Mouse (Mus musculus) embryonic facial prominence, embryonic 14.5 days (tissue): ENCODE results near the gene Mxd3. TPM values are rescaled to one million over a fixed set of nuclear protein-coding genes. Genes with fewer than 3 reads are reported as not detected.
A peak's percentile ranks its signal among the peaks of the same experiment; 100 is the strongest.

Experiments used
- ATAC-seq: fragments of 200-750 bp; cut with Nextera tagmentation; 2 replicates; pipeline ENCODE4 v1.8.0; 2017; ENCODE audit warnings: low read depth, moderate number of reproducible peaks, moderate TSS enrichment
- DNase-seq: peaks from one replicate; pipeline ENCODE4 v3.0.0-alpha.2; 2015; ENCODE audit warnings: low spot score
- H3K27ac ChIP-seq: fragments of 300-500 bp; sonication (generic); replicated peaks from 2 replicates; pipeline ENCODE4 v1.5.1; 2014; ENCODE audit warnings: low read depth, mild to moderate bottlenecking, low read length, moderate library complexity
- H3K27me3 ChIP-seq: fragments of 300-500 bp; sonication (generic); replicated peaks from 2 replicates; pipeline ENCODE4 v1.6.1; 2014; ENCODE audit warnings: low read length; ENCODE audit not compliant: control insufficient read depth, insufficient read depth
- H3K36me3 ChIP-seq: fragments of 300-500 bp; sonication (generic); 2 replicates; pipeline ENCODE4 v1.6.1; 2014; ENCODE audit warnings: low read length, mixed read lengths; ENCODE audit not compliant: control insufficient read depth, insufficient read depth
- H3K4me1 ChIP-seq: fragments of 300-500 bp; sonication (generic); 2 replicates; pipeline ENCODE4 v1.6.1; 2014; ENCODE audit warnings: antibody characterized with exemption, low read length; ENCODE audit not compliant: control insufficient read depth, insufficient read depth
- H3K4me2 ChIP-seq: fragments of 300-500 bp; sonication (generic); 2 replicates; pipeline ENCODE4 v1.6.1; 2014; ENCODE audit warnings: low read depth, mild to moderate bottlenecking, low read length, moderate library complexity, mixed read lengths
- H3K4me3 ChIP-seq: fragments of 300-500 bp; sonication (generic); 2 replicates; pipeline ENCODE4 v1.5.1; 2014; ENCODE audit warnings: low read depth, mild to moderate bottlenecking, low read length
- H3K9ac ChIP-seq: fragments of 300-500 bp; sonication (generic); 2 replicates; pipeline ENCODE4 v1.6.1; 2014; ENCODE audit warnings: low read depth, mild to moderate bottlenecking, low read length, moderate library complexity, mixed read lengths
- H3K9me3 ChIP-seq: fragments of 300-500 bp; sonication (generic); 2 replicates; pipeline ENCODE4 v1.6.1; 2016; ENCODE audit warnings: low read length; ENCODE audit not compliant: control insufficient read depth
- WGBS: fragments of 180-500 bp; shearing (Covaris S2); extraction: QIAGEN DNeasy Blood & Tissue Kit; methylation state at CpG from one replicate; pipeline ENCODE4 v1.1.7; 2014; 5-methylcytosine and 5-hydroxymethylcytosine counted together
- polyA plus RNA-seq: library from polyadenylated mRNA; unstranded; fragments of >200 nt; fragmentation: Nextera tagmentation; extraction: Ambion mirVana; gene quantifications from 2 replicates; pipeline ENCODE4 v1.2.1, GENCODE M21; 2014

Gene Mxd3
- polyA plus RNA-seq, 1 experiment from 2014 or later = 36.0 TPM

- Histone ChIP-seq H3K4me3 (peak overlapping the region; percentile 75), H3K27ac (no peak overlapping the region), H3K36me3 (peaks cover 32% of the 10 kb centered on the region), H3K4me1 (peaks cover 22% of the 10 kb centered on the region), H3K9me3 (no peaks in the 10 kb centered on the region), H3K27me3 (no peaks in the 10 kb centered on the region), H3K9ac (peak overlapping the region; percentile 73), H3K4me2 (peak overlapping the region; percentile 92)
- 80% methylated on average over 6 of the region's 6 CpGs for WGBS
- no peak for ATAC-seq
- no peak for DNase-seq
Observed at GRCm38 (mm10) chr13:55328171-55328570, 1.5 kb downstream of the Mxd3 start.

GRCm38 (mm10) chr13:55327633-55328032 lies 2.0 kb downstream of the Mxd3 start:
- ATAC-seq (0 out of 2 replicates have a peak, but pooled peaks have one; percentile 17), DNase-seq (peak; percentile 89)
- 53% methylated on average over 8 of the region's 8 CpGs for WGBS
- H3K36me3 ChIP-seq = peaks cover 37% of the 10 kb centered on the region
- H3K4me2 ChIP-seq = peak overlapping the region; percentile 92
- H3K9ac ChIP-seq = no peak overlapping the region
- H3K9me3 ChIP-seq = no peaks in the 10 kb centered on the region
- peaks cover 25% of the 10 kb centered on the region for H3K4me1 ChIP-seq
- no peak overlapping the region for H3K27ac ChIP-seq
- H3K27me3 ChIP-seq = no peaks in the 10 kb centered on the region
- peak overlapping the region; percentile 75 for H3K4me3 ChIP-seq

GRCm38 (mm10) chr13:55327169-55327568 lies 2.5 kb downstream of the Mxd3 start:
- Histone ChIP-seq H3K27ac (no peak overlapping the region), H3K4me2 (no peak overlapping the region; the same call in 1 of the 2 replicates), H3K4me1 (peaks cover 25% of the 10 kb centered on the region)

GRCm38 (mm10) chr13:55325596-55325995 lies 4.0 kb downstream of the Mxd3 start:
- 90% methylated on average over 5 of the region's 11 CpGs for WGBS

More at GRCm38 (mm10) chr13:55327169-55327568, 2.5 kb downstream of the Mxd3 start:
- DNase-seq (no peak), ATAC-seq (no peak)
- Histone ChIP-seq H3K27me3 (no peaks in the 10 kb centered on the region), H3K4me3 (no peak overlapping the region), H3K36me3 (peaks cover 39% of the 10 kb centered on the region), H3K9ac (no peak overlapping the region), H3K9me3 (no peaks in the 10 kb centered on the region)
- WGBS = 54% methylated on average over 4 of the region's 4 CpGs

GRCm38 (mm10) chr13:55322130-55322825 lies 7.3 kb downstream of the Mxd3 start:
- Histone ChIP-seq H3K9me3 (no peaks in the 10 kb centered on the region), H3K4me2 (peak overlapping the region; percentile 75), H3K27me3 (no peaks in the 10 kb centered on the region), H3K4me1 (peaks cover 8% of the 10 kb centered on the region; the same call in 1 of the 2 replicates), H3K4me3 (peak overlapping the region; percentile 71), H3K27ac (peak overlapping the region; percentile 81), H3K9ac (peak overlapping the region; percentile 85), H3K36me3 (peaks cover 66% of the 10 kb centered on the region)
- DNase-seq (peak; percentile 81), ATAC-seq (peak; percentile 34)
- WGBS = under 1% methylated on average over 28 of the region's 31 CpGs

More at GRCm38 (mm10) chr13:55325596-55325995, 4.0 kb downstream of the Mxd3 start:
- Histone ChIP-seq H3K27me3 (no peaks in the 10 kb centered on the region), H3K4me3 (no peak overlapping the region), H3K9me3 (no peaks in the 10 kb centered on the region), H3K4me2 (no peak overlapping the region), H3K9ac (no peak overlapping the region), H3K4me1 (peaks cover 20% of the 10 kb centered on the region), H3K36me3 (peaks cover 39% of the 10 kb centered on the region), H3K27ac (no peak overlapping the region)
- DNase-seq (no peak), ATAC-seq (no peak)

GRCm38 (mm10) chr13:55321434-55322129 lies 8.0 kb downstream of the Mxd3 start, which contains the start of gene Rab24:
Rab24 (minus strand) TSS chr13:55321946.
- peak within 1 kb of the TSS; percentile 71 for H3K4me3 ChIP-seq
- WGBS = 1% methylated on average over 33 of the region's 73 CpGs
- H3K27me3 ChIP-seq = no peaks in the 10 kb centered on the region
- peak within 1 kb of the TSS; percentile 75 for H3K4me2 ChIP-seq
- DNase-seq (peak; percentile 96), ATAC-seq (peak; percentile 94)
- H3K4me1 ChIP-seq = peaks cover 8% of the 10 kb centered on the region; the same call in 1 of the 2 replicates
- no peaks in the 10 kb centered on the region for H3K9me3 ChIP-seq
- H3K36me3 ChIP-seq = peaks cover 73% of the 10 kb centered on the region
- H3K27ac ChIP-seq = peak within 1 kb of the TSS; percentile 81
- H3K9ac ChIP-seq = peak within 1 kb of the TSS; percentile 85

GRCm38 (mm10) chr13:55319931-55320533 lies 9.6 kb downstream of the Mxd3 start, which contains the start of gene Prelid1:
Prelid1 (plus strand) TSS chr13:55320500.
- ATAC-seq (no peak), DNase-seq (no peak)
- WGBS = 72% methylated on average over 4 of the region's 4 CpGs
- H3K4me1 ChIP-seq = peaks cover 8% of the 10 kb centered on the region; the same call in 1 of the 2 replicates
- no peak within 1 kb of the TSS for H3K27ac ChIP-seq
- peak within 1 kb of the TSS; percentile 75 for H3K4me2 ChIP-seq
- no peaks in the 10 kb centered on the region for H3K27me3 ChIP-seq
- H3K4me3 ChIP-seq = peak within 1 kb of the TSS; percentile 71
- no peaks in the 10 kb centered on the region for H3K9me3 ChIP-seq
- H3K9ac ChIP-seq = peak within 1 kb of the TSS; percentile 85
- H3K36me3 ChIP-seq = peaks cover 72% of the 10 kb centered on the region

- H3K27me3 ChIP-seq = no peaks in the 10 kb centered on the region
- H3K9ac ChIP-seq = no peak overlapping the region
- H3K27ac ChIP-seq = no peak overlapping the region
- ATAC-seq (no peak), DNase-seq (no peak)
- no peak overlapping the region for H3K4me3 ChIP-seq
- H3K4me1 ChIP-seq = peaks cover 5% of the 10 kb centered on the region; the same call in 1 of the 2 replicates
- H3K36me3 ChIP-seq = peaks cover 74% of the 10 kb centered on the region
- 81% methylated on average over 3 of the region's 3 CpGs for WGBS
- H3K9me3 ChIP-seq = no peaks in the 10 kb centered on the region
- no peak overlapping the region for H3K4me2 ChIP-seq
Observed at GRCm38 (mm10) chr13:55318351-55318750, 11.3 kb downstream of the Mxd3 start.
